Mouse (Mus musculus) CH12.LX (cell line): ENCODE results near the gene Rad54l2. TPM values are rescaled to one million over a fixed set of nuclear protein-coding genes. Genes with fewer than 3 reads are reported as not detected.
A peak's percentile ranks its signal among the peaks of the same experiment; 100 is the strongest.

Experiments used
- DNase-seq: peaks from one replicate; pipeline ENCODE4 v3.0.0-alpha.2; 2013; ENCODE audit errors: extremely low read depth
- H3K27ac ChIP-seq: 2 replicates; pipeline ENCODE4 v1.5.1; 2012; ENCODE audit warnings: low read depth, mild to moderate bottlenecking, control low read depth, moderate library complexity; ENCODE audit not compliant: insufficient read depth
- H3K27me3 ChIP-seq: replicated peaks from 2 replicates; pipeline ENCODE3; 2012; ENCODE audit warnings: inconsistent platforms
- H3K36me3 ChIP-seq, 2 experiments: replicated peaks in 1 of 2; 2 replicates each; pipeline versions ENCODE3 to v1.6.1; 2012; ENCODE audit warnings: inconsistent platforms in 1 of 2, low read length in 1 of 2, mild to moderate bottlenecking in 1 of 2, mixed read lengths in 1 of 2, moderate library complexity in 1 of 2; ENCODE audit not compliant: control insufficient read depth in 1 of 2, insufficient read depth in 1 of 2
- H3K4me1 ChIP-seq, 2 experiments: 2 replicates each; pipeline ENCODE4 v1.6.1; 2012; ENCODE audit warnings: inconsistent platforms in 1 of 2, moderate library complexity in 1 of 2; ENCODE audit not compliant: insufficient read depth in 2 of 2, control insufficient read depth in 1 of 2
- H3K4me2 ChIP-seq: 2 replicates; pipeline ENCODE4 v1.6.1; 2012; ENCODE audit warnings: low read depth, mild to moderate bottlenecking, control low read depth; ENCODE audit not compliant: poor library complexity, insufficient read depth, severe bottlenecking
- H3K4me3 ChIP-seq, 3 experiments: fragments of 150-350 bp in 1 of 3; sonication (generic) in 1 of 3; replicated peaks in 1 of 3; 2 replicates each; pipeline versions ENCODE3 to v1.5.1; 2011 to 2012; ENCODE audit warnings: low read depth in 2 of 3, low read length in 2 of 3, mild to moderate bottlenecking in 2 of 3, moderate library complexity in 2 of 3, control low read depth in 1 of 3, improper control_type of control experiment in 1 of 3, inconsistent platforms in 1 of 3, mixed read lengths in 1 of 3; ENCODE audit not compliant: poor library complexity in 1 of 3
- H3K79me2 ChIP-seq: replicated peaks from 2 replicates; pipeline ENCODE4 v1.6.1; 2012; ENCODE audit warnings: mild to moderate bottlenecking, moderate library complexity; ENCODE audit not compliant: control insufficient read depth, poor library complexity, insufficient read depth, severe bottlenecking; ENCODE audit errors: extremely low read depth
- H3K9ac ChIP-seq: 2 replicates; pipeline ENCODE4 v1.6.1; 2012; ENCODE audit warnings: low read depth, mild to moderate bottlenecking, control low read depth, moderate library complexity; ENCODE audit not compliant: insufficient read depth
- H3K9me3 ChIP-seq: replicated peaks from 2 replicates; pipeline ENCODE3; 2012; ENCODE audit warnings: low read length, inconsistent platforms, mixed read lengths
- BHLHE40 ChIP-seq: IDR thresholded peaks from 2 replicates; pipeline ENCODE4 v1.6.1; 2011; ENCODE audit warnings: mild to moderate bottlenecking, low read depth, low read length, improper control_type of control experiment
- CHD1 ChIP-seq: IDR thresholded peaks from 2 replicates; pipeline ENCODE4 v1.6.1; 2012; ENCODE audit warnings: low read depth, low read length, improper control_type of control experiment, inconsistent platforms
- CHD2 ChIP-seq: IDR thresholded peaks from 2 replicates; pipeline ENCODE4 v1.6.1; 2011; ENCODE audit warnings: low read length, improper control_type of control experiment
- CTCF ChIP-seq, 2 experiments: IDR thresholded peaks in 1 of 2; conservative IDR thresholded peaks in 1 of 2; 2 replicates each; pipeline ENCODE4 v1.5.1; 2011 to 2012; ENCODE audit warnings: low read depth in 2 of 2, low read length in 2 of 2, improper control_type of control experiment in 1 of 2, inconsistent platforms in 1 of 2, mild to moderate bottlenecking in 1 of 2, moderate library complexity in 1 of 2
- E2F4 ChIP-seq: IDR thresholded peaks from 2 replicates; pipeline ENCODE4 v1.6.1; 2011; ENCODE audit warnings: low read depth, low read length, improper control_type of control experiment; ENCODE audit not compliant: insufficient replicate concordance
- ELF1 ChIP-seq: IDR thresholded peaks from 2 replicates; pipeline ENCODE4 v1.6.1; 2014; ENCODE audit warnings: low read depth, mild to moderate bottlenecking, inconsistent platforms, low read length, improper control_type of control experiment
- EP300 ChIP-seq: IDR thresholded peaks from 2 replicates; pipeline ENCODE4 v1.6.1; 2011; ENCODE audit warnings: low read length, improper control_type of control experiment
- ETS1 ChIP-seq: conservative IDR thresholded peaks from 2 replicates; pipeline ENCODE4 v1.6.1; 2012; ENCODE audit warnings: low read depth, mild to moderate bottlenecking, inconsistent platforms, low read length, improper control_type of control experiment, moderate library complexity
- GABPA ChIP-seq: IDR thresholded peaks from 2 replicates; pipeline ENCODE4 v1.6.1; 2012; ENCODE audit warnings: low read depth, low read length, improper control_type of control experiment, inconsistent platforms; ENCODE audit not compliant: insufficient replicate concordance
- IRF4 ChIP-seq: IDR thresholded peaks from 2 replicates; pipeline ENCODE4 v1.6.1; 2014; ENCODE audit warnings: low read depth, mild to moderate bottlenecking, inconsistent platforms, low read length, improper control_type of control experiment
- JUN ChIP-seq: IDR thresholded peaks from 2 replicates; pipeline ENCODE4 v1.6.1; 2011; ENCODE audit warnings: low read depth, mild to moderate bottlenecking, low read length, improper control_type of control experiment, moderate library complexity; ENCODE audit not compliant: insufficient read depth
- JUND ChIP-seq: conservative IDR thresholded peaks from 2 replicates; pipeline ENCODE4 v1.6.1; 2011; ENCODE audit warnings: low read depth, low read length, improper control_type of control experiment
- KAT2A ChIP-seq: IDR thresholded peaks from 2 replicates; pipeline ENCODE4 v1.6.1; 2012; ENCODE audit warnings: low read length, improper control_type of control experiment, inconsistent platforms; ENCODE audit not compliant: insufficient replicate concordance
- MAFK ChIP-seq: IDR thresholded peaks from 2 replicates; pipeline ENCODE4 v1.6.1; 2011; ENCODE audit warnings: low read length, improper control_type of control experiment; ENCODE audit not compliant: insufficient replicate concordance
- MAX ChIP-seq: IDR thresholded peaks from 2 replicates; pipeline ENCODE4 v1.6.1; 2011; ENCODE audit warnings: low read length, improper control_type of control experiment
- MAZ ChIP-seq: IDR thresholded peaks from 2 replicates; pipeline ENCODE4 v1.6.1; 2012; ENCODE audit warnings: low read depth, mild to moderate bottlenecking, inconsistent platforms, low read length, improper control_type of control experiment, moderate library complexity
- MXI1 ChIP-seq: IDR thresholded peaks from 2 replicates; pipeline ENCODE4 v1.6.1; 2011; ENCODE audit warnings: mild to moderate bottlenecking, low read depth, low read length, improper control_type of control experiment
- MYC ChIP-seq: IDR thresholded peaks from 2 replicates; pipeline ENCODE4 v1.6.1; 2011; ENCODE audit warnings: low read depth, mild to moderate bottlenecking, improper control_type of control experiment, low read length
- NELFE ChIP-seq: IDR thresholded peaks from 2 replicates; pipeline ENCODE4 v1.6.1; 2011; ENCODE audit warnings: low read depth, low read length, improper control_type of control experiment
- PAX5 ChIP-seq: IDR thresholded peaks from 2 replicates; pipeline ENCODE4 v1.6.1; 2012; ENCODE audit warnings: low read length, inconsistent platforms, mixed read lengths
- POLR2A ChIP-seq: IDR thresholded peaks from 2 replicates; pipeline ENCODE4 v1.6.1; 2011; ENCODE audit warnings: low read depth, mild to moderate bottlenecking, improper control_type of control experiment, low read length
- POLR2AphosphoS2 ChIP-seq: IDR thresholded peaks from 2 replicates; pipeline ENCODE4 v1.6.1; 2011; ENCODE audit warnings: low read depth, low read length, improper control_type of control experiment
- RCOR1 ChIP-seq: conservative IDR thresholded peaks from 2 replicates; pipeline ENCODE4 v1.6.1; 2012; ENCODE audit warnings: low read depth, mild to moderate bottlenecking, inconsistent platforms, low read length, improper control_type of control experiment
- SIN3A ChIP-seq: IDR thresholded peaks from 2 replicates; pipeline ENCODE4 v1.6.1; 2012; ENCODE audit warnings: low read length, improper control_type of control experiment, inconsistent platforms
- SMC3 ChIP-seq: IDR thresholded peaks from 2 replicates; pipeline ENCODE4 v1.6.1; 2011; ENCODE audit warnings: low read depth, low read length, improper control_type of control experiment
- TBP ChIP-seq: conservative IDR thresholded peaks from 2 replicates; pipeline ENCODE4 v1.6.1; 2011; ENCODE audit warnings: low read depth, low read length, improper control_type of control experiment
- TCF12 ChIP-seq: IDR thresholded peaks from 2 replicates; pipeline ENCODE4 v1.6.1; 2014; ENCODE audit warnings: low read depth, mild to moderate bottlenecking, inconsistent platforms, low read length, improper control_type of control experiment
- UBTF ChIP-seq: IDR thresholded peaks from 2 replicates; pipeline ENCODE4 v1.6.1; 2012; ENCODE audit warnings: low read depth, mild to moderate bottlenecking, inconsistent platforms, low read length, improper control_type of control experiment, moderate library complexity
- ZC3H11A ChIP-seq: IDR thresholded peaks from 2 replicates; pipeline ENCODE4 v1.6.1; 2012; ENCODE audit warnings: low read depth, mild to moderate bottlenecking, inconsistent platforms, low read length, improper control_type of control experiment
- ZNF384 ChIP-seq: IDR thresholded peaks from 2 replicates; pipeline ENCODE4 v1.6.1; 2012; ENCODE audit warnings: low read depth, low read length, improper control_type of control experiment, inconsistent platforms
- dilution Hi-C: fragments of 300-500 bp; cut with MboI; formaldehyde crosslinking; loops from 2 replicates; pipeline ENCODE4 v1.14.3; 2020; ENCODE audit warnings: low sequenced_read_pairs; ENCODE audit not compliant: extremely low pct_unique_long_range_greater_than_20kb, extremely low pct_ligation_motif_present
- in situ Hi-C: fragments of 300-500 bp; cut with MboI; formaldehyde crosslinking; loops from 3 replicates; pipeline ENCODE4 v1.14.3; 2019; ENCODE audit warnings: low sequenced_read_pairs, low pct_ligation_motif_present, low pct_unique_long_range_greater_than_20kb, mixed read lengths
- polyA plus RNA-seq: library from polyadenylated mRNA; unstranded; fragments of >175 nt; gene quantifications from 2 replicates; pipeline ENCODE4 v1.2.1, GENCODE M21; 2012; ENCODE audit warnings: low read depth; ENCODE audit not compliant: insufficient read length
- total RNA-seq, 2 experiments: library from RNA; depleted of rRNA; stranded (reverse); fragments of 300-350 nt in 1 of 2; fragments of >200 nt in 1 of 2; gene quantifications; 2 replicates each; pipeline ENCODE4 v1.2.3; 2012 to 2014

The Rad54l2 gene
- total and polyA plus RNA-seq, 3 experiments: 7.2 to 16.5 (median 11.6) TPM

DNA sequence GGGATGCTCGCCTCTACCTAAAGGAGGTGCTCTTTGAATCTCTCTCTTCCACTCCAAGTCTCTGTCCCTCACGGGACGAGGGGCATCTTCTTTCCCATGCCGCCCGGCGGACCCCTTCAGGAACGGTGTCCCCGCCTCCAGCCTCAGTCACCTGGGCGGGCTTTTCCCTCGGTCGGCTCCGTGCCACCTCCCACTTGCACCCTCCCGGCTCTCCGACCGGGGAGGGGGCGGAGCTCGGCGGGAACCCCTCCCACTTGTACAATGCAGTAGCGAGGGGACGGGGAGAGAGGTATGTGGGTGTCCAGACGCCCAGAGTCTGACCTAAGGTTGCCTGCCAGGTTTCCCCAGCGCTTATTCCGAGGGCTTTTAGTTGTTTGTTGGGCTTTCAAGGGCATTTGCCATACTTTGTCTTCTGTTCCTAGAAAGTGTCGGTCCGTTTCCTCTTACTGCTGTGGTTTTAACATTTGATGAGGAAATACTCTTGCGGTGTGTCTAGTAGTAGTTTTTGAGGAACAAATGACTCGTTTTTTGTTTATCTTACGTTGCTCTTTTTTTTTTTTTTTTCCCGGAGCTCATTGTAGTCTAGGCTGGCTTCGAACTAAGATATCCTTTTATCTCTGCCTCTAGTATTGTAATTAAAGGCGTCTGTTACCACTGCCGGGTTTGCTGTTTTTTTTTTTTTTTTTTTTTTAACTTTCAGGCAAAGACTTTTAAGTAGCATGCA is 33.5 kb upstream of the Rad54l2 start:
- peak; percentile 91 for DNase-seq
- no peak for TF ChIP-seq UBTF
- peak; percentile 68; the same call in 1 of the 2 replicates for TF ChIP-seq MAZ
- no peak; the same call in 1 of the 2 replicates for TF ChIP-seq SIN3A
- TF ChIP-seq CHD1: peak; percentile 67; the same call in 1 of the 2 replicates
- peak; percentile 95 for TF ChIP-seq ZNF384
- peak; percentile 44; the same call in 1 of the 2 replicates for TF ChIP-seq TCF12
- TF ChIP-seq E2F4: no peak
- no peak for TF ChIP-seq KAT2A
- TF ChIP-seq POLR2A: peak; percentile 57
- peak; percentile 69 for TF ChIP-seq EP300
- TF ChIP-seq CTCF (conservative IDR thresholded peaks at IDR 0.05 in 1 of 2, IDR thresholded peaks at IDR 0.05 in 1 of 2; ENCODE audit: low read depth in 2 of 2, low read length in 2 of 2): no peak
- no peak for TF ChIP-seq POLR2AphosphoS2
- TF ChIP-seq PAX5: no peak
- 0 out of 2 replicates have a peak, but pooled peaks have one; percentile 40 for TF ChIP-seq MAFK
- TF ChIP-seq ZC3H11A: no peak
- no peak for TF ChIP-seq NELFE
- peak; percentile 32; the same call in 1 of the 2 replicates for TF ChIP-seq ETS1
- peak; percentile 57; the same call in 1 of the 2 replicates for TF ChIP-seq JUND
- 0 out of 2 replicates have a peak, but pooled peaks have one; percentile 26 for TF ChIP-seq MYC
- TF ChIP-seq BHLHE40: no peak
- TF ChIP-seq SMC3: no peak
- TF ChIP-seq JUN: peak; percentile 50; the same call in 1 of the 2 replicates
- peak; percentile 35; the same call in 1 of the 2 replicates for TF ChIP-seq TBP
- TF ChIP-seq MAX: no peak
- TF ChIP-seq MXI1: no peak
- TF ChIP-seq CHD2: no peak
- TF ChIP-seq RCOR1: no peak
- TF ChIP-seq IRF4: peak; percentile 9; the same call in 1 of the 2 replicates
- no peak for TF ChIP-seq GABPA
- peak; percentile 37 for TF ChIP-seq ELF1
- H3K9ac ChIP-seq: peak overlapping the region; percentile 100
- H3K27ac ChIP-seq: peak overlapping the region; percentile 89
- peak overlapping the region; percentile 92 to 99 (median 94) for H3K4me3 ChIP-seq
- dilution Hi-C loops (no loop called here), in situ Hi-C loops (no loop called here)
- H3K4me2 ChIP-seq: peak overlapping the region; percentile 25
- H3K79me2 ChIP-seq: peaks cover 42% of the 10 kb centered on the region
- H3K4me1 ChIP-seq: peaks cover 0 to 11% of the 10 kb centered on the region in 2 experiments; a peak in 2 of 4 replicates
- peaks cover 0 to 11% of the 10 kb centered on the region in 2 experiments for H3K36me3 ChIP-seq
- no peaks in the 10 kb centered on the region for H3K9me3 ChIP-seq
- H3K27me3 ChIP-seq: no peaks in the 10 kb centered on the region
